Mouse (Mus musculus) bone marrow, adult 2 months (tissue): Measurements from ENCODE around the gene Ikbke.

ENCODE experiments used
- CTCF ChIP-seq: fragments of 200-500 bp; IDR thresholded peaks from 2 replicates; pipeline ENCODE4 v1.5.1; 2011; ENCODE audit warnings: low read length, control low read depth; ENCODE audit not compliant: control insufficient read depth, insufficient read depth
- POLR2A ChIP-seq: fragments of 200-500 bp; IDR thresholded peaks from 2 replicates; pipeline ENCODE4 v1.6.1; 2011; ENCODE audit warnings: low read depth, mild to moderate bottlenecking, control low read depth, low read length, borderline replicate concordance; ENCODE audit not compliant: control insufficient read depth

GRCm38 (mm10) chr1:131299788-131300187, 20.4 kb upstream of the Ikbke start:
- TF ChIP-seq POLR2A, result no peak
- TF ChIP-seq CTCF, result no peak
